Mouse (Mus musculus): ENCODE measurements around the gene Il27. TPM values are rescaled to one million over a fixed set of nuclear protein-coding genes. Genes with fewer than 3 reads are reported as not detected.

The Il27 gene
- polyA plus RNA-seq, 1 experiment = not detected

GRCm38 (mm10) chr7:126602650-126603049 lies 7.9 kb upstream of the Il27 start:
- Histone ChIP-seq H3K4me1 (ENCODE audit: control insufficient read depth, insufficient read depth, low read length) (no peaks in the 10 kb centered on the region; the same call in 1 of the 2 replicates), H3K36me3 (ENCODE audit: control insufficient read depth, insufficient read depth, low read length) (no peaks in the 10 kb centered on the region), H3K27me3 (ENCODE audit: control insufficient read depth, insufficient read depth, low read length) (no peaks in the 10 kb centered on the region), H3K27ac (ENCODE audit: control insufficient read depth, insufficient read depth, low read depth, low read length) (no peak overlapping the region), H3K4me3 (ENCODE audit: control insufficient read depth, low read depth, low read length) (no peak overlapping the region)
- TF ChIP-seq POLR2A (IDR thresholded peaks at IDR 0.05; ENCODE audit: control insufficient read depth, low read depth, low read length) = no peak
- TF ChIP-seq CTCF (IDR thresholded peaks at IDR 0.05; ENCODE audit: control insufficient read depth, insufficient read depth, insufficient replicate concordance, low read depth, low read length) = no peak

- H3K36me3 ChIP-seq (ENCODE audit: control insufficient read depth, insufficient read depth, low read length) = no peaks in the 10 kb centered on the region
- H3K4me3 ChIP-seq (ENCODE audit: control insufficient read depth, low read depth, low read length) = no peak overlapping the region
- no peak overlapping the region for H3K27ac ChIP-seq (ENCODE audit: control insufficient read depth, insufficient read depth, low read depth, low read length)
- no peaks in the 10 kb centered on the region; the same call in 1 of the 2 replicates for H3K4me1 ChIP-seq (ENCODE audit: control insufficient read depth, insufficient read depth, low read length)
- no peak for TF ChIP-seq CTCF (IDR thresholded peaks at IDR 0.05; ENCODE audit: control insufficient read depth, insufficient read depth, insufficient replicate concordance, low read depth, low read length)
- TF ChIP-seq POLR2A (IDR thresholded peaks at IDR 0.05; ENCODE audit: control insufficient read depth, low read depth, low read length) = no peak
- no peaks in the 10 kb centered on the region for H3K27me3 ChIP-seq (ENCODE audit: control insufficient read depth, insufficient read depth, low read length)
These were observed 7.2 kb upstream of the Il27 start for GRCm38 (mm10) chr7:126601896-126602295.

GRCm38 (mm10) chr7:126598919-126599318 lies 4.2 kb upstream of the Il27 start:
- TF ChIP-seq POLR2A (IDR thresholded peaks at IDR 0.05; ENCODE audit: control insufficient read depth, low read depth, low read length) (no peak), CTCF (IDR thresholded peaks at IDR 0.05; ENCODE audit: control insufficient read depth, insufficient read depth, insufficient replicate concordance, low read depth, low read length) (no peak)
- H3K4me3 ChIP-seq (ENCODE audit: control insufficient read depth, low read depth, low read length) = no peak overlapping the region
- no peak overlapping the region for H3K27ac ChIP-seq (ENCODE audit: control insufficient read depth, insufficient read depth, low read depth, low read length)
- no peaks in the 10 kb centered on the region; the same call in 1 of the 2 replicates for H3K4me1 ChIP-seq (ENCODE audit: control insufficient read depth, insufficient read depth, low read length)
- H3K27me3 ChIP-seq (ENCODE audit: control insufficient read depth, insufficient read depth, low read length) = no peaks in the 10 kb centered on the region
- no peaks in the 10 kb centered on the region for H3K36me3 ChIP-seq (ENCODE audit: control insufficient read depth, insufficient read depth, low read length)

- Histone ChIP-seq H3K27ac (ENCODE audit: control insufficient read depth, insufficient read depth, low read depth, low read length) (no peak overlapping the region), H3K27me3 (ENCODE audit: control insufficient read depth, insufficient read depth, low read length) (no peaks in the 10 kb centered on the region), H3K4me1 (ENCODE audit: control insufficient read depth, insufficient read depth, low read length) (no peaks in the 10 kb centered on the region; the same call in 1 of the 2 replicates), H3K4me3 (ENCODE audit: control insufficient read depth, low read depth, low read length) (no peak overlapping the region), H3K36me3 (ENCODE audit: control insufficient read depth, insufficient read depth, low read length) (no peaks in the 10 kb centered on the region)
- no peak for TF ChIP-seq POLR2A (IDR thresholded peaks at IDR 0.05; ENCODE audit: control insufficient read depth, low read depth, low read length)
- TF ChIP-seq CTCF (IDR thresholded peaks at IDR 0.05; ENCODE audit: control insufficient read depth, insufficient read depth, insufficient replicate concordance, low read depth, low read length) = no peak
These were observed 1.7 kb upstream of the Il27 start for GRCm38 (mm10) chr7:126596414-126596813.

GRCm38 (mm10) chr7:126595890-126596289 lies 1.1 kb upstream of the Il27 start:
- TF ChIP-seq CTCF (IDR thresholded peaks at IDR 0.05; ENCODE audit: control insufficient read depth, insufficient read depth, insufficient replicate concordance, low read depth, low read length) (no peak), POLR2A (IDR thresholded peaks at IDR 0.05; ENCODE audit: control insufficient read depth, low read depth, low read length) (no peak)
- Histone ChIP-seq H3K27ac (ENCODE audit: control insufficient read depth, insufficient read depth, low read depth, low read length) (no peak overlapping the region), H3K27me3 (ENCODE audit: control insufficient read depth, insufficient read depth, low read length) (no peaks in the 10 kb centered on the region), H3K4me3 (ENCODE audit: control insufficient read depth, low read depth, low read length) (no peak overlapping the region), H3K36me3 (ENCODE audit: control insufficient read depth, insufficient read depth, low read length) (no peaks in the 10 kb centered on the region), H3K4me1 (ENCODE audit: control insufficient read depth, insufficient read depth, low read length) (no peaks in the 10 kb centered on the region; the same call in 1 of the 2 replicates)

GRCm38 (mm10) chr7:126587779-126588178 lies 7.0 kb downstream of the Il27 start:
- no peak overlapping the region for H3K27ac ChIP-seq (ENCODE audit: control insufficient read depth, insufficient read depth, low read depth, low read length)
- no peaks in the 10 kb centered on the region for H3K27me3 ChIP-seq (ENCODE audit: control insufficient read depth, insufficient read depth, low read length)
- TF ChIP-seq POLR2A (IDR thresholded peaks at IDR 0.05; ENCODE audit: control insufficient read depth, low read depth, low read length) = no peak
- TF ChIP-seq CTCF (IDR thresholded peaks at IDR 0.05; ENCODE audit: control insufficient read depth, insufficient read depth, insufficient replicate concordance, low read depth, low read length) = peak; percentile 49; the same call in 1 of the 2 replicates
- peaks cover 27% of the 10 kb centered on the region for H3K4me1 ChIP-seq (ENCODE audit: control insufficient read depth, insufficient read depth, low read length)
- H3K4me3 ChIP-seq (ENCODE audit: control insufficient read depth, low read depth, low read length) = peak overlapping the region; percentile 40
- no peaks in the 10 kb centered on the region for H3K36me3 ChIP-seq (ENCODE audit: control insufficient read depth, insufficient read depth, low read length)

- no peaks in the 10 kb centered on the region for H3K36me3 ChIP-seq (ENCODE audit: control insufficient read depth, insufficient read depth, low read length)
- no peaks in the 10 kb centered on the region for H3K27me3 ChIP-seq (ENCODE audit: control insufficient read depth, insufficient read depth, low read length)
- no peak overlapping the region for H3K4me3 ChIP-seq (ENCODE audit: control insufficient read depth, low read depth, low read length)
- H3K4me1 ChIP-seq (ENCODE audit: control insufficient read depth, insufficient read depth, low read length) = peaks cover 30% of the 10 kb centered on the region
- H3K27ac ChIP-seq (ENCODE audit: control insufficient read depth, insufficient read depth, low read depth, low read length) = no peak overlapping the region
- TF ChIP-seq CTCF (IDR thresholded peaks at IDR 0.05; ENCODE audit: control insufficient read depth, insufficient read depth, insufficient replicate concordance, low read depth, low read length) (no peak), POLR2A (IDR thresholded peaks at IDR 0.05; ENCODE audit: control insufficient read depth, low read depth, low read length) (no peak)
These were observed 7.9 kb downstream of the Il27 start for GRCm38 (mm10) chr7:126586839-126587238.

GRCm38 (mm10) chr7:126585717-126586116 lies 9.0 kb downstream of the Il27 start, which contains the start of gene Cln3:
TSS of gene Cln3 (minus strand) at chr7:126585817.
- H3K4me3 ChIP-seq (ENCODE audit: control insufficient read depth, low read depth, low read length) = no peak within 1 kb of the TSS
- TF ChIP-seq CTCF (IDR thresholded peaks at IDR 0.05; ENCODE audit: control insufficient read depth, insufficient read depth, insufficient replicate concordance, low read depth, low read length) (no peak), POLR2A (IDR thresholded peaks at IDR 0.05; ENCODE audit: control insufficient read depth, low read depth, low read length) (no peak)
- H3K36me3 ChIP-seq (ENCODE audit: control insufficient read depth, insufficient read depth, low read length) = no peaks in the 10 kb centered on the region
- H3K27me3 ChIP-seq (ENCODE audit: control insufficient read depth, insufficient read depth, low read length) = no peaks in the 10 kb centered on the region
- no peak within 1 kb of the TSS for H3K27ac ChIP-seq (ENCODE audit: control insufficient read depth, insufficient read depth, low read depth, low read length)
- peaks cover 30% of the 10 kb centered on the region for H3K4me1 ChIP-seq (ENCODE audit: control insufficient read depth, insufficient read depth, low read length)
